Mouse (Mus musculus) lung, adult 18-20 months (tissue): ENCODE results near the gene Lair1.
"Not testable (repeated sequence)": the region's sequence is repeated elsewhere in the genome, so short reads cannot be mapped to it uniquely, and the experiment has no call there.

Experiments
- DNase-seq, 2 experiments: peaks; one replicate each; pipeline ENCODE4 v3.0.0; 2022; ENCODE audit warnings: mixed read lengths in 2 of 2

Gene Lair1

DNA sequence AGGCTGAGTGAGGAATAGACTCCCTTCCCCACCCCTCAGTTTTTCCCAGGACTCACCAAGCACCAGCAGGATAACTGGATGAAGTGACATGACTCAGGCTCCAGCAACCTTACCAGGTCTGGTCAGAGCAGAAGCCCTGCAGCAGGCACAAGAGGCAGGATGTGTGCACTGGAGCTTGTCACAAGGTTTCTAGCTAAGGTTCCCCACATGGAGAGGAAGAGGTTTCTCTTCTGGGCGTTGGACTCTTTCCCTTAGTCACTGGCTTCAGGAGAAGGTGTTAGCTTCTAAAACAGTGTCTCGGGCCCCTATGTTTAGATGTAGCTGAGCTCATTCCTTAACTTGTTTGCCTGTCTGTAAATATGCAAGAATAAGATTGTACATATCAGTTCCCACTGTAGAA, at the start of gene Lair1:
Gene Lair1 (minus strand): TSS at position 192 of the 400 bp plus-strand sequence.
- DNase-seq, result no peak

DNA sequence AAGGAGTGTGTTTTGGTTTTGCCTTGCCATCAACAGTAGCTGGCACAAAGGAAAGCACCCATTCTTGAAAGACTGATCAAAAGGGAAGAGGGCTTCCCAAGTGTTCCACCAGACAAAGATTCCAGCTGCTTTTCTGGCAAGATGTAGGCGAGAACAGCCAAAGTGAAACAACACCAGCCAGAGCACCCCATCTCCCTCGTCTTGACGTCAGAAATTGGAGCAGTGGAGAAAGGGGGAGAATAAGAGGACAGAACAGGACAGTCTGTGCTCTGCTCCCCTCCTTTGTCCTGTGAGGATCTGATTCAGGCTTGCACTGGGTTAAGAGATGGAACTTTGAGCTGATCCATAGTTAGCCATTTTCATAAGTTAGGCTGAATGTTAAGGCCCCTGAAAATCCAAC, 48.8 kb upstream of the Lair1 start:
- DNase-seq, result no peak

GRCm38 (mm10) chr7:4103411-4103810, 40.4 kb upstream of the Lair1 start:
- peak in 1 of 2 experiments; percentile 37 for DNase-seq

DNA sequence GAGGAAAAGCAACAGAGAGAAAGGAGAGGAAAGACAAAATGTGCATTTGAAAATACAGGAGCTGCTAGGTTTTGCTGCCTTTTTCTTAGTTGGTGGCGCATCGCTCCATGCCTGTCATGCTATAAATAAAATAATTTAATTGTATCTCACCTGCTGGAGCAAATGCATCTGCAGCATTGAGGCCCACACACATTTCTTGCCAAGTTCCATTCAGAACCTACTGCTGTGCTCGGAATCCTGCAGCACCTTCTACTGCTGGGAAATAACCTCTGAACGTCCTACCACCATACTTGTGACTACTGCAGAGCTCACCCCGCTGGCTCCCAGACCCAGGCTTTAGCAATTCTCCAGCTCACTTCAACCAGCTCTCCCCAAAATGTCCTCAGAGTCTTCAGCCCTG, 38.1 kb upstream of the Lair1 start:
- DNase-seq, result no peak

DNA sequence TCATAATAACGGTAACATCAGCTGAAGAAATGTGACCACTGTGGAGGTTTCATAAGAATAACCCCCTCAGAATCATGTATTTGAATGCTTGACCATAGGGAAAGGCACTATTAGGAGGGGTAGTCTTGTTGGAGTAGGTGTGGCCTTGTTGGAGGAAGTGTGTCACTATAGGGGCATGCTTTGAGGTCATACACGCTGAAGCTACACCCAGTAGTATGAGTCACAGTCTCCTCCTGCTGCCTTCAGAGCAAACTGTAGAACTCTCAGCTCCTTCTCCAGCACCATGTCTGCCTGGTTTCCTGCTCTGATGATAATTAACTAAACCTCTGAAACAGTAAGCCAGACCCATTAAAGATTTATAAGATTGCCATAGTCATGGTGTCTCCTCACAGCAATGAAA, 35.8 kb upstream of the Lair1 start:
- DNase-seq, result no peak

- DNase-seq, result no peak
These were observed 35.3 kb upstream of the Lair1 start for GRCm38 (mm10) chr7:4098301-4098700.

DNA sequence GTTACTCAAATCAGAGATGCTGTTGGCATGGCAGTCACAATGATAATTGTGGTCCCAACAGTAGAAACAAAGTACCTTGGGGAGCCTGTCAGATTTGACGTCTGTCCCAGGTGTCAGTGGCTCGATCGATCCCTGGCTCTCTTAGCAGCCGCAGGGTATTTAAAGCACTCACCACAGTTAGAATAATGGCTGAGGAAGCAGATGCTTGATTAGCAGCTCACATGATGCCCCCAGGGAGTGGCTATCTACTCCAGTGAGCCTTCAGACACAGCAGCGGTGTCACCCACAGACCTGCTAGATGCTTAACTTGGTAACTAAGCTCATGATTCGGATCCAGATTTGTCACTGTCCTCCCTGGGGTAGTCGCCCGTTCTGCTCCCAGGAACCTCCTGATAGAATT, 28.2 kb upstream of the Lair1 start:
- DNase-seq, result no peak

DNA sequence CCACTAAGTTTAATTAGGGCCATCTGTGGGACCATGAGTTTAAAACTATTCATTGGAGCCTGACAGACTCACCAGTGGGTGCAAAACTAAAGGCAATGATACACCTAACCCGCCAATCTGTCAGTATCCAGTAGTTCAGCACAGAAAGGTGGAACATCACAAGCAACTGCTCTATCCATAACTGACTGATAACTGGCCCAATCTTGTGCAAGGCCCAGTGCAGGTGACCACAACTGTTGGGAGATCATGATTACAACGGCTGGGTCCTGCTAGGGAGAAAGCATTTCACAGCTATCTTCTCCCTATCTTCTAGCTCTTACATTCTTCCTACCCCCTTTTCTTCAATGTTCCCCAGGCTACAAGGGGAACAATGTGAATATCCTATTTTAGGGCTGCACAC, 25.7 kb upstream of the Lair1 start:
- DNase-seq, result no peak

DNA sequence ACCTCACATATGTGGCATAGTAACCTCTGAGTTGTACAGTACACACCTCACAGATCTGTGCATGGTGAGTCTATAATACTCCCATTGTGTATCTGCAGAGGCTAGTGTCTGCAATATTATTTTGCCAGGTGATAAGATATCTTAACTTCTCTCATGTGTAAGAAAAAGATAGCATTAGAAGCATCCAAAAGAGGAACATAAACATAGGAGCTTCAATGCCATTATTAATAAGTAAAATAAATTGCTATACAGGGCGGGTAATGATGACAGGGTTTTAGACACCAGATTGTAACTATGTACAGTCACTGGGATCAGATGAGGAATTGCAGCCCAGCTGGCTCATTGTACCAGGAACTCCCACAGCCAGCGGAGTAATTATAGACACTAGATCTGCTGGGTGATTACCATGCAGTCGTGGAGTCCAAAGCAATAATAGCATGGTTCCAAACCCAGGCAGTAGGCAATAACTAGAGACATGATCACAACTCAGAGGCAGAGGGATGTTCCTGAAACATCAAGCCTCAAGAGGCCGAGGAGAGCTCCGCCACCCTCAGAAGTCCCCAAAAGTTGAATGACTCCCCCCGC, 25.0 kb upstream of the Lair1 start:
- DNase-seq, result no peak

DNA sequence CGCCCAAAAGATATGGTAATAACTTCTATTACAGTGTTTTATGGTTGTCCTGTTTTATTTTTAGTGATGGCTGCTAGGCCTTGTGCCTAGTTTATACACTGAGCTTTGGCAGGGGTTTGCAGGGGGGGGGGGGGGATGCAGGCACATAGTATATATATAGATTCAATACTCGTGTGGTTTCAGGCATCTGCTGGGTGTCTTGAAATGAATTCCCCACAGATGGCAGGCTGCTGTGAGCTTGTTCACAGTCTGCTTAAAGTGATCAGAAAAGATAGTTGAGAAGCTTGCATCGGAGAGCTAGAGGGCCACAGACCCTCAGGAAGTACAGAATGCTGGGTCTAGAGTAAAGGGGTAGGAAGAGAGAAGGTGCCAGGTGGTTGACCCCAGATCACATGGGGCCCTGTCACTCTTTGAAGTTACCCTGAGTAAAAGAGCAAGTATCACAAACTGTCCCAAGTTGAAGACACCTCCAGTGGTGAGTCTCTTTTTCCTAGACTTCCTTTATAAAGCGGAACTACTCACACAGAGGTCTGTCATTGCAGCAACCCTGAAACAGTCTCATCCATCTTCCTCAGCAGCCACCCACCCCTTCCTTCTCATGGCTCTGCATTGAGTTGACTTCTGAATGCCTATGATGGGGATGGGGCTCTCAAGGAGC, 24.4 kb upstream of the Lair1 start:
- peak in 1 of 2 experiments; percentile 9 for DNase-seq

- DNase-seq, result peak; percentile 19 to 36
These were observed 22.6 kb upstream of the Lair1 start for GRCm38 (mm10) chr7:4085562-4085961.

DNA sequence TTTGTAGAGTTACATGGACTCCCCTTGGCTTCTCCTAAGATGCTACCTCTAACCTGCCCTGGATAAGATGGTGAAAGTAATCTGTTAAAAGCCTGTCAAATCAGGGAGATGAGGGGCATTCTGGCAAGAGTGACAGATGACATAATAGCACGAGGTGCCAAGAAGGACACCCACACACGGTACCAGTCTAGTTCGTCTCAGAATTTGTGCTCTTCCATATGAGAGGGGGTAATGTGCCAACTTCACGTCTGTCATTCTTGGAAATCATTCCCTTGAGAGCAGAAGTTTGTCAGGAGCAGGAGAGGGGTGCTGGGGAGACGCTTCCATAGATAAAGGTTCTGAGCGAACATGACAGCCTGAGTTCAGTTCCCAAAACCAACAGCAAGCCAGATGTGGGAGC, 21.2 kb upstream of the Lair1 start:
- DNase-seq, result no peak

DNA sequence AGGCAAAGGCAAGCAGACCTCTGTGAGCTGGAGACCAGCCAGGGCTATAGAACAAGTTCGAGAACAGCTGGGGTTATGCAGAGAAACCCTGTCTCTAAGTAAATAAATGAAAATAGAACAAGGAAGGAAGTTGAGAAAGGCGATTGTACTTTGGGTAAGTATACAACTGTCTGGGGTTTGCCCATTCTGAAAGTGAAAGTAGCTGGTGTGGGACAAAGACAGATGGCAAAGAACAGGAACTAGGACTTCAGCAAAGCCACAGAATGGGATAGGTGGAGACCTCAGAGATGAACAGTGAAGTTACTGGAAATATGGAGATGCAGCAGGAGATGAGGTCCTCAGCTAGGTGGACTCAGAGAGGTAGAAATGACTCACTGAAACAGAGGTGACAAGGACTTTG, 19.8 kb upstream of the Lair1 start:
- DNase-seq, result peak; percentile 40 to 53

DNA sequence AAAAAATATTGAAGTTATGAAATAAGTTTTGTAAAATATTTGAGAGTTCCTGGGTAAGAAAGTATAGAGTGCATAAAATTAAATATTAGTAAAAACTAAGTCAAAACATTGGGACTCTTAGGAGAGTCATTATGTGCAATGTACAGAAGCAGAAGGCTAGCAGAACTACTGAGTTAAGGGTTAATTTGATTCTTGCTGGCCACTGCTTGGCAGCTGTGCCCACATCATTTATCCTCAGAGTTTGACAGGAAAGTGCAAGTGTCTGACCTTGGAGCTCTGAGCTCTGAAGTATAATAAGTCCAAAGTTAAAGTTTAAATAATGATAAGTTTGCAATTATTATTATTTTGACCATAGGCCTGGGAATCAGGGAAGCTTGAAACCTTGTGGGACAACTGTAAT, 18.7 kb upstream of the Lair1 start:
- no peak for DNase-seq

- no peak for DNase-seq
These were observed 17.5 kb upstream of the Lair1 start for GRCm38 (mm10) chr7:4080552-4080951.

DNA sequence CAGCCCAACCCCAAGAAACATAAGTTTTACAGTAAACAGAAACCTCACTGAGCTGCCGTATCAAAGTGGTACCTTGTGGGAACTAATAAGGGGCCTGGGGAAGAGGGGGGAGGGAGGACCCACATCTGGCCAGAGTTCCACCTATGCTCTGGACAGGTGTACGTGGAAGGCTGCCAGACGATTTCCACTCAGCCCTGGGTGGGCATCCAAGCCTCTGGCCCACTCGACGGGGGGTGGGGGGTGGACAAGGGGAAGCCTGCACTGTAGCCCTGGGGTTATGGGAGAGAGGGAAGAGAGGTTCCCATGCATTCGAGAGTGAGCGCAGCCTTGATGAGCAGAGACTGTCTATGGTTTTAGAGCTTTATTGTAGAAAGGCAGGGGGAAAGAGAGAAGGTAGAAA, 16.5 kb upstream of the Lair1 start:
- no peak for DNase-seq

- DNase-seq, result no peak
These were observed 10.1 kb upstream of the Lair1 start for GRCm38 (mm10) chr7:4073144-4073543.

GRCm38 (mm10) chr7:4071066-4071465, 8.1 kb upstream of the Lair1 start:
- peak in 1 of 2 experiments; percentile 12 for DNase-seq

GRCm38 (mm10) chr7:4063714-4064425, 866 bp upstream of the Lair1 start:
- DNase-seq, result no peak

GRCm38 (mm10) chr7:4060602-4061188, 2.3 kb downstream of the Lair1 start:
- DNase-seq, result not testable (repeated sequence)

DNA sequence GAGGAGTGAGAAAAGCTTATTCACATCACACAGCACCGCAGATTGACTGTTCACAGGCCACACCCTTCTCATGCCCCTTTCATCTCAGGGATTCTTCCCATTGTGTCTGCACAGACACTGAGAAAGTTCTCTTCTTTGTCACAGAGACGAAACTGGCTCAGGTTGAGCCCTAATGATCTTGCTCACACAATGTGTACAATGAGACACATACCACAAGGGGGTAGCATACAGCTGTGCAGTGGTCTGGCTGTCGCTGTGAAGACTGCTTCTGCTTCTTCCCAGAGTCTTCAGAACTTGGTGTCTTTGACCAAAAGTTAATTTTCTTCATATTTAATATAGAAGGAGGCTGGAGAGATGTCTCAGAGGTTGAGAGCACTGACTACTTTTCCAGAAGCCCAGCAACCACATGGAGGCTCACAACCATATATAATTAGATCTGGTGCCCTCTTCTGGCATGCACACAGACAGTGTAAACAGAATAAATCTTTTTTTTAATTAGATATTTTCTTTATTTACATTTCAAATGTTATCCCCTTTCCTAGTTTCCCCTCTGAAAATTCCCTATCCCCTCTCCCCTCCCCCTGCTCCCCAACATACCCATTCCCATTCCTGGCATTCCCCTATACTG, 36.1 kb downstream of the Lair1 start:
- DNase-seq, result peak; percentile 3 to 5

- DNase-seq, result not testable (repeated sequence)
These were observed 58.4 kb downstream of the Lair1 start for GRCm38 (mm10) chr7:4004636-4005035.

GRCm38 (mm10) chr7:4003996-4004395, 59.0 kb downstream of the Lair1 start:
- DNase-seq, result not testable (repeated sequence)
